Mouse (Mus musculus) cerebellum, adult 11 months (tissue): ENCODE data around the gene Prr14.
"Not testable (repeated sequence)": the region's sequence is repeated elsewhere in the genome, so short reads cannot be mapped to it uniquely, and the experiment has no call there.

Experiments used
- DNase-seq: peaks from one replicate; pipeline ENCODE4 v3.0.0; 2022

Prr14 gene

DNA sequence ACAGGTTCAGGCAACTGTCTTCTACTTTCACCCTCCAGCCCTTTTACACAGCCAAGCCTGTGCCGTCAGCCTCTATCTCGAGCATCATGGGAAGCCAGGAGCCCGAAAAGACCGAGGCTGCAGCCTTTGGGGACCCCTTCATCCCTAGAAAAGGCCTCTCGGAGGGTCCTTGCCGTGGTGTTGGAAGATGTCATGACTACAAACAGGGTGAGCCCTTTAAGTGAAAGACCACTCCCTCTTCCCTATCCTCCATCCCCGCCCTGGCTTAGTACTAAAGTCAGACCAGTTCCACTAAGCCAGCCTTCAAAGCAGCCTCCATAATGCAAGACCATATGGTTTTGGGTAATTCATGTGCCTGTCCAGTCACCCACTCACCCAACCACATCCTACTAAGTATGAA is 12.6 kb downstream of the Prr14 start:
- DNase-seq = no peak

GRCm38 (mm10) chr7:127473705-127474104 is 14.3 kb downstream of the Prr14 start:
- DNase-seq = no peak

DNA sequence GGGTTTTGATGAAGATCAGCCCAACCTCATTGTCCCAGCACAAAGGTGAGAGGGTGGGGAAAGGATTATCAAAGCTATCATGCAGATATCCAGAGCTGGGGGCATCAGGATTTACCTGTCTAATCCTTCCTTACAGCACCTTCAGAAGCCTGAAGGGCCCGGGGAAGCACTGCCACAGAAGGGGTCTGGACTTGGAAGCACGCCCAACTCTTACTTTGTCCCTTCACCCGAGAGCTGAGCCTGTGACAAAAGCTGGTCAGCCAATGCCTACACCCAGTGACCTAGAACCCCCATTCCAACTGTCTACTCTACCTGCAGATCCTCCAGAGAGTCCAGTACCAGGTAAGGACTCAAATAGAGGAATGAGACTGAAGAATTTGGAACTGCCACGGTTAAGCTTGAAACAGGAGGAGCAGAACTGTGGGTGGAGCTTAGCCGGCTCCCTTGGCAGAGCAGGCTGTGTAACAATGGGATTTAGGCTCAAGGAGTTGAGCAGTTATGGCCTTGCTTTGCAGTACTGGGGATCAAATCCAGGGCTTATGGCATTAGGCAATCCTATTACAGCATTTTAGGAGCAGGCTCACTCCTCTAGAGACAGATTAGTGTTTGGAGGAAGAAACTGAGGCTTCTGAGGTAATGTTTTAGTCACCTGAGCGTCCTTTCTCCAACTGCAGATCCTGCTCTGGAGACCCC is 15.1 kb downstream of the Prr14 start:
- DNase-seq = no peak

- peak; percentile 32 for DNase-seq
Observed at GRCm38 (mm10) chr7:127475186-127475740, 15.9 kb downstream of the Prr14 start.

GRCm38 (mm10) chr7:127476336-127476735 is 16.9 kb downstream of the Prr14 start:
- DNase-seq = peak; percentile 61

DNA sequence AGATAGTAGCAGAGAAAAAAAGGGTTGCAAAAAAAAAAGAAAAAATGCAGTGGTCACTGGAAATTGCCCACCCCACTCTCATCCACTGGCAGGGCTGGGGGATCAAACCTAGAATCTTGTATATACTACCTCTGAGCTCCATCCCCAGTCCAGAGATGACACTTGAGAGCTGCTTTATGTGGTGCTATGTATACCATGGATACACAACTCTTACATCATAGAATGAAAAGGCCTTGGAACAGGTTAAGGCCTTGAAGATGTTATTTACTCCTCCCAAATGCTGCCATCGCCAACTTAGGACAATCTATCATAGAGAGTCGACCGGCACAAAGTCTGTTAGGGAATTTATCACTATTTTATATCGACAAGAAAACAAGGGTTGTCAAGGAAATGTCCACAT is 17.4 kb downstream of the Prr14 start:
- DNase-seq = no peak

DNA sequence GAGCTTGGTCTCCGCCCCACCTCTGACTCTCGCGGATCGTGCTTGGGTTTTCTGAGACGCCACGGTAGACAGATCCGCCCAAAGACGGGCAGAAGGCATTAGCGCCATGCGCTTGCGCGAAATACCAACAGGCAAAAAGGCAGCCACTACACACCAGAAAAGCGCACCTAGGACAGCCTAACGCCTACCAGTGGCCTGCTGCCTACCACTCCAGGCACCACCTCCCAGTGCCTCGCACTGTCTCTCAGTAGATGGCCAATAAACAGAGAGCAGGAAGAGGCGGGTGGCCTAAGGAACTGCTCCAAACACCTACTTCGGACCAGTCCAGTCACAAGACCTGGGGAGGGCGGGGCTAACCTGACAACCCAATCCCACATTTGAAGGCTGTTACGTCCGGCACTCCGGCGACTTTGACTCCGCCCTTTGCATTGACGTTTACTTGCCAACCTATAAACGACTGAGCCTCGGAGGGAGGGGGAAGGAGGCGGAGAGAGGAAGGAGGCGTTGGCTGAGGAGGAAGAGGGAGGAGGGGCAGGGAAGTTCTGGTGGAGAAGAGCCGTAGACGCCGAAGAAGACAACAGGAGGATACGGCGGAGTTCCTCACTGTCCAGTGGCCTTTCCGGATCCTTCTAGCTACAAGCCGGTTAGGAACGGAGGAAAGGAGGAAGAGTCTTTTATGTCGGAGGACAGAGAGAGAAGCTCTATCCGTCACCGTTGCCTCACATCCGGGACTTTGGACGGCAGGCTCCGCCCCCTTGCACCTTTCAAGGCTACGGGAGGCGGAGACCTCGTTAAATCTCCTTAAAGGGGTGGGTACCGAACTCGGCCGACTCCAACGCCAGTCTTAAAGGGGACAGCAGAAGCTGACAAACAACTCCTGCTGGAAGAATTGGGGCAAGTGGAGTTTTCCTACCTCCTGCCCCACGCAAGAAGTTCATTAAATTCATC is 18.6 kb downstream of the Prr14 start:
- DNase-seq = peak; percentile 99

GRCm38 (mm10) chr7:127478635-127479317 is 19.4 kb downstream of the Prr14 start, which contains the start of gene Fbrs:
Fbrs (plus strand) TSS chr7:127479199.
- peak; percentile 94 for DNase-seq

DNA sequence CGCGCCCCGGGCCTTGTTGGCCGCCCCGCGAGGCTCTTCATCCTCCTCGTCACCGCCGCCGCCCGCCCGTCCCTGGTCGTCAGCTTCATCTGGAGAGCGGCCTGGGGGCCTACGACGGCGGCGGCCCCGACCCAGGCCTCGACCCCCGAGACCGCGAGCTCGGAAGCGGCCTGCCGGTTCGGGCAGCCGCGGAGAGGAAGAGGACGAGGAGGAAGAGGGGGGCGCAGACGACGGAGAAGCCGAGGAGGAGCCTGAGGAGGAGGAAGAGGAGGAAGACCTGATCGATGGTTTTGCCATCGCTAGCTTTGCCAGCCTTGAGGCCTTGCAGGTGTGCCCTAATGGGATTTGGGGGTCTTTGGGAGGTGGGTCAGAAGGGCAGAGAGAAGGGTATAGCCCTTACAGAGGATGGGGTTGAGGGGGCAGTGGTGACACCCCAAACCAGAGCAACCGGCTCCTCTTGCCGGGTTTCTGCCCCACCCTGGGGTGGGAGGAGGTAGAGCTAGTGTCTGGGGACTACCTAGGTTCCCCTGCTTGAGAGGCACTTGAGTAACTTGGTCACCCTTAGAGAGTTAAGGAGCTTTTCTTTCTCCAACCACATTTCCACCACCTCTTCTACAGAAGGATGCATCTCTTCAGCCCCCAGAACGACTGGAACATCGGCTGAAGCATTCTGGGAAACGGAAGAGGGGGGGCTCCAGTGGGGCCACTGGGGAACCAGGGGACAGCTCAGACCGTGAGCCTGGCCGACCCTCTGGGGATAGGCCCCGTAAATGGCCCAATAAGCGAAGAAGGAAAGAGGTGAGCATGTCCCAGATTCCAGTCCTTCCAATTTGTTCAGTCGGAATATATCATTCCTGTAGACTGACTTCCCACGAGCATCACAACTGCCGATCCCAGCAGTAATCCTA is 20.2 kb downstream of the Prr14 start:
- DNase-seq = peak; percentile 41

- DNase-seq = no peak
Observed at GRCm38 (mm10) chr7:127480321-127480720, 20.9 kb downstream of the Prr14 start.

DNA sequence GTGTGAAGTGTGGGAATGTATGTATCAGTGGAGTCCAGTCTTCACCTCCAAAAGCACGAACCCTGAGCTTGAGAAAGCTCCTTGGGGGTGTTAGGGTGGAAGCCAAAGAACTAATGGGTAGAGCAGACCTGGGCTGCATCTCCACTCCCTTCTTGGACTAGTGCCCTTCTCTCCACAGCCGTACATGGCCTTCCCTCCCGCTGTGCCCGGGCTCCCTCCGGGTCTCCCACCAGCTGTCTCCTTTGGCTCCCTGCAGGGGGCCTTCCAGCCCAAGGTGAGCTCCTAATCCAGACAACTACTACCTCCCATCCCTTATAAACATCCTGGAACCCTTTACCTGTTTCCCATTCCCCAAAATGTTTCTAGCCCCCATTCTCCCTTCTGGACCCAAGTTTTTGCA is 26.0 kb downstream of the Prr14 start:
- peak; percentile 55 for DNase-seq

DNA sequence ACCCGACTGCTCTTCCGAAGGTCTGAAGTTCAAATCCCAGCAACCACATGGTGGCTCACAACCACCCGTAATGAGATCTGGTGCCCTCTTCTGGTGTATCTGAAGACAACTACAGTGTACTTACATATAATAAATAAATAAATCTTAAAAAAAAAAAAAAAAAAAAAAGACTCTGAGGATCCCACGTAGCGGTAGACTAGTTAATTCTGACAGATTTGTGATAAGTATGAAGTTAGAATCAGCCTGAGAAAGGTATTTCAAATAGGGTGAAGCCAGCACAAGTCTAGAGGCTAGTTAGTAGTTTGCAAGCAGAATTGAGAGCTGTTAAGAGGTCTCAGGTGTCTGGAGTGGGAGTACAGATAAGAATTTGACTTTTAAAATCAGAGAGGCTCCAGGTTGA is 29.0 kb downstream of the Prr14 start:
- DNase-seq = not testable (repeated sequence)

- DNase-seq = no peak
Observed at GRCm38 (mm10) chr7:127489982-127490381, 30.6 kb downstream of the Prr14 start.

DNA sequence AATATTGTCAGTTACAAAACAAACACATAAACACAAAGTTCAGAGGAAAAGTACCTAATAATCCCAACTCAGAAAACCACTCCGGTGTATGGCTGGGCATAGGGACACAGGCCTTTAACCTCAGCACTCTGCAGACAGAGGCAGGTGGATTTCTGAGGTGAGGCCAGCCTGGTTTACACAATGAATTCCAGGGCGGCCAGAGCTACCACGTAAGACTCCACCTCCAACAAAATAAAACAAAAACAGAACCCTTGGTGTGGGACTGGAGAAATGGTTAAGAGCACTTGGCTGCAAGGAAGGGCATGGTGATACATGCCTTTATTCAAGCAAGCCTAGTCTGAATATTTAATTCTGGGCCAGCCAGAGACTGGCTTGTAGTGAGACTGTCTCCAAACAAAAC is 32.4 kb downstream of the Prr14 start:
- DNase-seq = no peak

DNA sequence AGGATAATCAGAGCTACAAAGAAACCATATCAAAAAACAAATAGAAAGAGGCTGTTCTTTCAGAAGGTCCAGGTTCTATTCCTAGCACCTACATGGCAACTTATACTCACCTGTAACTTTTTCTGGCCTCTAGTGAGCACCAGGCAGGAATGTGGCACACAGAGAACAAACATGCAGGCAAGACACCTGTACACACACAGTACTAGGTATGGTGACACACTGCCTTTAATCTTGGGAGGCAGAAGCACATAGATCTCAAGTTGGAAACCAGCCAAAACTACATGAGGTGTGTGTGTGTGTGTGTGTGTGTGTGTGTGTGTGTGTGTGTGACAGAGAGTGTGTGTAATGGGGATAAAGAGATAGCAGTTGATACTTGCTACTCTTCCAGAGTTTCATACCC is 35.2 kb downstream of the Prr14 start:
- DNase-seq = no peak

DNA sequence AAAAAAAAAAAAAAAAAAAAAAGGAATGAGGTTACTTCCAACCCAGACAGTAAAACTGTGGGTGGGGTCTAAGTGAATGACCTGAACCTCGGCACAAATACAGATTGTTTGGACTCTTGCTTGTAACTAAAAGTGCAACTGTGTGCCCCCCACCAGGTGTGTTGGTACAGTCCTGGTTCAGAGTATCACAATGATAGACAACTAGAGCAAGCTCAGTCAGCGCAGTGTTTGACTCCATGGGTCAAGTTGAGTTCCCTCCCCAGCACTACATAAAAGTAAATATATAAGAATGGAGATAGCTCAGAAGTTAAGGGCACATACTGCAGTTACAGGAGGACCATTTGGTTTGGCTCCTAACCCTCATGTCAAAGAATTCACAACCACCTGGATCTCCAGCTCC is 38.0 kb downstream of the Prr14 start:
- no peak for DNase-seq

- DNase-seq = no peak
Observed at GRCm38 (mm10) chr7:127498407-127498806, 39.0 kb downstream of the Prr14 start.

DNA sequence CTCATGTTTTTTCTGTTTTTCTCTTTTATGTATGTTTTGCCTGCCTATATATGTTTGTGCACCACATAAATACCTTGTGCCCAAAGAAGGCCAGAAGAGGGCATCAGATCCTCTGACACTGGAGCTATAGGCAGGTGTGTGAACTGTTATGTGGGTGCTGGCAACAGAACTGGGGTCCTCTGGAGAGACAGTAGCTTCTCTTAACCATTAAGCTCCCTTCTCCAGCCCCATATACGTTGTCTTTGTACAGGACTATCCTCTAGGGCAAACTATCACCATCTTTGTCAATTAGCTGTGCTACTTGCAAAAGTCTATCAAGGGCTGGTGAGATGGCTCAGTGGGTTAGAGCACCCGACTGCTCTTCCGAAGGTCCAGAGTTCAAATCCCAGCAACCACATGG is 48.9 kb downstream of the Prr14 start:
- DNase-seq = no peak

DNA sequence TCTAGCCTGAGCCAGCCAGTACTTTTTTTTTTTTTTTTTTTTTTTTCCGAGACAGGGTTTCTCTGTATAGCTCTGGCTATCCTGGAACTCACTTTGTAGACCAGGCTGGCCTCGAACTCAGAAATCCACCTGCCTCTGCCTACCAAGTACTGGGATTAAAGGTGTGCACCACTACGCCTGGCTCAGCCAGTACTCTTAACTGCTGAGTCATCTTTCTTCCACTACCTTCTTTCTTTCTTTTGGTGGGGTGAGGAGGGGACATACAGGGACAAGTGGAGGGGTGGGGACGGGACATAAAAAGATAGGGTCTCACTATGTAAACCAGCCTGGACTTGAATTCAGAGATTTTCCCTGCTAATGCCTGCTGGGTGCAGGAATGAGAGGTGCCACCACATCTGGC is 50.4 kb downstream of the Prr14 start:
- DNase-seq = not testable (repeated sequence)

- DNase-seq = no peak
Observed at GRCm38 (mm10) chr7:127511241-127511640, 51.8 kb downstream of the Prr14 start.

DNA sequence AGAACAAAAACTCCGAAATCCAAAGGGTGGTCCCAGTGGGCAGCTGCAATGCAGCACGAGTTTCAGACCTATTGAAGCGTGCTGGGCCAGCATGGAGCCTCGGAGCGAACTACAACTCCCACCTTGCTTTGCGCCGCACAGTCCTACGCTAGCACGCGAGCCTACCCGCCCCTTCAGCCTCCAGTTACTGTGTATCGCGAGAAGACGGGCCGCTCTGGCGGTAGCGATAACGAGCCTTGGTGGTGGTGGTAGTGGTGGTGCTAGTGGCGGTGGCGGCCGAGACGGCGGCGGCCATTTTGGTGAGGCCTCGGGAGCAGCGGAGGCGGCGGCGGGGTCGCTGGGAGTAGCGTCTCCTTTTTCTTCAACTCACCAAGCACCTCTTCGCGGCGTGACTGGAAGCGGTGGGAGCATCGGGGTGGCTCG is 52.4 kb downstream of the Prr14 start, which contains the start of gene Srcap:
Gene Srcap, plus strand, starts transcription at position 176 of the 423 bp plus-strand sequence.
- DNase-seq = peak; percentile 96
